Mouse (Mus musculus) cortical plate, adult 2 months (tissue): ENCODE results near the gene Spon1. TPM values are rescaled to one million over a fixed set of nuclear protein-coding genes. Genes with fewer than 3 reads are reported as not detected.
A peak's percentile ranks its signal among the peaks of the same experiment; 100 is the strongest.

ENCODE experiments used
- H3K27ac ChIP-seq: fragments of 200-500 bp; 2 replicates; pipeline ENCODE4 v1.5.1; 2012; ENCODE audit warnings: low read length, control low read depth, inconsistent platforms; ENCODE audit not compliant: insufficient read depth
- H3K4me1 ChIP-seq: fragments of 200-500 bp; 2 replicates; pipeline ENCODE4 v1.6.1; 2011; ENCODE audit warnings: low read length; ENCODE audit not compliant: control insufficient read depth, insufficient read depth
- H3K4me3 ChIP-seq: fragments of 200-500 bp; 2 replicates; pipeline ENCODE4 v1.5.1; 2011; ENCODE audit warnings: mild to moderate bottlenecking, low read length, control low read depth; ENCODE audit not compliant: insufficient read depth
- CTCF ChIP-seq: fragments of 200-500 bp; IDR thresholded peaks from 2 replicates; pipeline ENCODE4 v1.5.1; 2011; ENCODE audit warnings: mild to moderate bottlenecking, control low read depth, low read length; ENCODE audit not compliant: insufficient read depth; ENCODE audit errors: extremely low read depth
- POLR2A ChIP-seq: fragments of 200-500 bp; IDR thresholded peaks from 2 replicates; pipeline ENCODE4 v1.6.1; 2011; ENCODE audit warnings: mild to moderate bottlenecking, low read length, control low read depth; ENCODE audit not compliant: insufficient read depth; ENCODE audit errors: extremely low read depth
- polyA plus RNA-seq: library from polyadenylated mRNA; depleted of rRNA; stranded (reverse); fragments of >200 nt; gene quantifications from 2 replicates; pipeline ENCODE4 v1.2.3, GENCODE M21; 2012

Spon1 gene
- polyA plus RNA-seq, 1 experiment, result 21.5 TPM

DNA sequence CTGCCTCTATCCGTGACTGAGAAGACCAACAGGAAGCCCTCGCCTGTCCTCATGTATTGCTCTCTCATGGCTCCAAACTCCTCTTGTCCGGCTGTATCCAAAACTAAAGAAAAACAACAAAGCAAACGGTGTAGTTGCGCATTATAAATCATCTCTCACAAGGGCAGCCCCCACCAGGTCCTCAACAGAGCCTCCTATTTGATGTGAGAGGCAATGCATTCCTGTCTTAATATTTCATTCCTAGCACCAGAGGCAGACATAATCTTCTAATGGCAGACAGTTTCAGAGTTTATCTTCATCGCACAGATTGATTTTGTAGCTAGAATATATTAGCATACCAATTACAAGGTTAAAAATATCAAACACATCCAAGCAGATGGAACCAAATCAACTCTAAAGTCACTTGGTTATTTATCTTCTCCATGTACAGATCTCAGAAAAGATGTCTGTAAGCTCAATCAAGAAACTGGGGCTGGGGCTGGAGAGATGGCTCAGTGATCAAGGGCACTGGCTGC is 293.2 kb downstream of the Spon1 start:
- Histone ChIP-seq H3K27ac (no peak overlapping the region), H3K4me3 (no peak overlapping the region), H3K4me1 (peaks cover 5% of the 10 kb centered on the region)
- no peak for TF ChIP-seq POLR2A
- no peak for TF ChIP-seq CTCF

- Histone ChIP-seq H3K27ac (no peak overlapping the region), H3K4me1 (peaks cover 6% of the 10 kb centered on the region), H3K4me3 (no peak overlapping the region)
- TF ChIP-seq POLR2A (no peak), CTCF (no peak)
Measured at GRCm38 (mm10) chr7:114060445-114060844, 294.6 kb downstream of the Spon1 start.

- Histone ChIP-seq H3K4me3 (no peak overlapping the region), H3K4me1 (peaks cover 6% of the 10 kb centered on the region), H3K27ac (no peak overlapping the region)
- TF ChIP-seq CTCF (no peak), POLR2A (no peak)
Measured at GRCm38 (mm10) chr7:114062451-114062850, 296.7 kb downstream of the Spon1 start.

DNA sequence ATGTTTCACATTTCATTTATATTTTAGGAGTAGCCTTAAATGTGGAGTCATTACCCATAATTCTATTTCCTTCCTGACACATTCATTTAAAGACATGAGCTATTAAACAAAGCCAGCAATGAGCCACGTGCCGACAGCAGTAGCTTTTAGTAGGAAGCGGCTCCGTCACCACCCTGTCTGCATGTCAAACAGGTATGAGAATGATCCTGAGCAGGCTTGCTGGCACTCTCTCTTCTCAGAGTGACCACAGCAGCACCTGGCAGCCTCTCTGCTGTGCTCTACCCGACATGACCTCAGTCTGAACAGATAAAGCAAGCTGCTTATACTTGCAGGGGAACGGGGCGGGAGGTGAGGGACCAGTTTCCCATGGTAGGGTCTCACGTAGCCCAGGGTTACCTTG is 297.7 kb downstream of the Spon1 start:
- Histone ChIP-seq H3K27ac (peak overlapping the region; percentile 32), H3K4me3 (no peak overlapping the region)

DNA sequence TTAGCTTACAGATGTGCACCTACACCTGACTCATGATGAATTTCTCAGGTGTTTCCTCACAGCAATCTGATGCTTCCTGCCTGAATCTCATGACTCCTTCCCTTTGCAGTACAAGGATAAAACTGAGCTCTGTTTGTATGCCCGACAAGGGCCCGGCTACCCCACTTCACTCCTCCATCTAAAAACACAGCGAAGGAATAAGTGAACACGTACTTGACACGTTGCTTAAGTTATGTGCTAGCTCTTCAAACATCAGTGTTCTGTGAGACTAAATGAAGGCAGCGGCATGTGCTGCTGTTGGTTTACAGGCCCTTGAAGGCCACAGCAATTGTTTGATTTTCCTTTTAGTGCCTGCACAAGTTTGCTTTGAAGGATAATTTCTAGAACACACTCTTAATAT is 298.2 kb downstream of the Spon1 start:
- TF ChIP-seq POLR2A (no peak), CTCF (no peak)
- peaks cover 6% of the 10 kb centered on the region for H3K4me1 ChIP-seq
- peak overlapping the region; percentile 32 for H3K27ac ChIP-seq
- no peak overlapping the region for H3K4me3 ChIP-seq

More for the DNA sequence above, 297.7 kb downstream of the Spon1 start:
- H3K4me1 ChIP-seq, result peaks cover 6% of the 10 kb centered on the region
- no peak for TF ChIP-seq POLR2A

DNA sequence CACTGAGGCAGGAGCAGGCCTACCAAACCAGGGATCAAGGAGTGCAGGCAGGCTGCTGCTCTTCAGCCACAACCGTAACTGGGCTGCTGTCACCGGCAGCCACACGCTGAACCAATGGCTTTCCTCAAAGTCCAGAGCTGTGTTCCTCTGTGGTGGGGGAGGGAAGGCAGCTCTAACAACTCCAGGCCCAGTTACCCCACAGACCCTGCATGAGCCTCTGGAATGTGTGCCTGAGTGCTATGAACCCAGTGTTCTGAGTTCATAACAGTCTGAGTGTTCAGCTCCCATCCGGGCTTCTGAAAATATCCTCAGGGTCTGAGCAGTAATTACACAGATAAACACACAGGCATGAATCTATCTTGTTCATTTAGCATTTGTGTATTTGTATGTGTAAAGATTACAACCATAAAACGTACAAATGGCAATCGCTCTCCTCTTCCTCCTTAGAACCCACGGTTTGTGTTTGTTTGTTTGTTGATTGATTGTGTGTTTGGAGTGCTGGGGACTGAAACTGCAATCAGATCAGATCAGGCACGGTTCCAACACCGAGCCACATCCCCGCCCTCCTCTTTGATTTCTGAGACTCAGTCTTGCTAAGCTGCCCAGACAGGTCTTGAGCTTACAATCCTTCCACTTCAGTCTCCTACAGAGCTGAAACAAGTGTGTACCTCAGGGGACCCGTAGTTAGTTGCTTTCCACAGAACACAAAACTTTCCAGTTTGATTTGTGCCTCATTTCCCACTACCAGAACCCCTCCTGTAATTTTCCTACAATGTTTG is 299.8 kb downstream of the Spon1 start:
- no peak overlapping the region for H3K27ac ChIP-seq
- TF ChIP-seq POLR2A, result no peak
- no peak for TF ChIP-seq CTCF
- peaks cover 6% of the 10 kb centered on the region for H3K4me1 ChIP-seq
- H3K4me3 ChIP-seq, result no peak overlapping the region

DNA sequence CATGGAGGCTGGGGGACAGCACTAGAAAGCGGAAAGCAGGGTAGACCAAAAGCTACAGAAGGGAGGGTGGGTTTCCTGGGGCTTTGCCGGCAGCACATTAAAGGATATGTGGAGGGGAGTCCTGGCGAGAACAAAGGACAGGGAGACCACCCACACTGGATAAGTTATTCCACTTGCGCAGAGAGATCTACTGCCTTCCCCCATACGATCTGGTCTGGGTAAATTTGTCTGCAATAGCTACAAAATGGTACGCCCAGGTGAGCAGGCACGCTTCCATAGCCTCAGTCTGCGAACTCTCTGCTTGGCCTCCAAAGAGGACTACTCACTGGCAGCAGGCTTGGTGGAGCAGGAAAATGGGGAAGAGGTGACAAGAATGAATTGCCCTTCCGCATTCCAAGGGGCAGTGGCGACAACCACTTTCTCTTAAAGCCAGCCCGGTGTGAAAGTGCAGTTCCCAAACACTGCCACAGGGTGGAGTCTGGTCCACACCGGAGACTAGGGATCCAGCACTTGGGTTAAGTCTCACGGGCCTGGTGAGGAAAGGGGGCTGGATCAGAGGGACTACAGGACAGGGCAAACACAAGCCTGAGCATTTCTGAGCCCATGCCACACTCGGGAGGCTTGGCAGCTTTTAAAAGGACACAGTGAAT is 300.9 kb downstream of the Spon1 start:
- peak; percentile 90 for TF ChIP-seq CTCF
- TF ChIP-seq POLR2A, result no peak
- H3K27ac ChIP-seq, result no peak overlapping the region
- peak overlapping the region; percentile 35 for H3K4me3 ChIP-seq
- peaks cover 8% of the 10 kb centered on the region for H3K4me1 ChIP-seq

DNA sequence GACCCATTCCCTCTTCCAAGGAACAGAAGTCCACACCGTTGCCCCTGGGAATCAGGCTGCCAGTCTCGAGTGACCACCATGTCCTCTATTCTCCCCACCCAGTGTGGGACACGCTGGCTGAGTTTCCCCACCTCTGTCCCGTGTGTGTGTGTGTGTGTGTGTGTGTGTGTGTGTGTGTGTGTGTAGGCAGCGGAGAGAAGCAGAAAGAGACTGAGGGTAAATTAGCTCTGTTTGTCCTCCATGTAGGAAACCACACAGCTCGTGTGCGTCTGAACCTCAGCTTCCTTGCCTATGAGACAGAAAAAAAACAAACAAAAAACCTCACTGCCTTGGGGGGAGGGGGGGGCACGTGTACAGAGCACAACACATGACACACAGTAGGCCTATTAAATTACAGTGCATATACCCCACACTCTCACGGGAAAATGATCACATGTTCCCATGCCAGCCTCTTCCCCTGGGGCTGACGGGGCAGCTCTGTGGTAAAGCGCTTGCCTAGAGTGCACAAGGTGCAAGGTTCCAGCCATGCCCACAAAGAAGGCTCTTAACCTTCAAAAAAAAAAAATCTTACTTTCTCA is 303.2 kb downstream of the Spon1 start:
- no peak for TF ChIP-seq POLR2A
- no peak for TF ChIP-seq CTCF
- Histone ChIP-seq H3K4me3 (no peak overlapping the region), H3K4me1 (peaks cover 7% of the 10 kb centered on the region), H3K27ac (no peak overlapping the region)

DNA sequence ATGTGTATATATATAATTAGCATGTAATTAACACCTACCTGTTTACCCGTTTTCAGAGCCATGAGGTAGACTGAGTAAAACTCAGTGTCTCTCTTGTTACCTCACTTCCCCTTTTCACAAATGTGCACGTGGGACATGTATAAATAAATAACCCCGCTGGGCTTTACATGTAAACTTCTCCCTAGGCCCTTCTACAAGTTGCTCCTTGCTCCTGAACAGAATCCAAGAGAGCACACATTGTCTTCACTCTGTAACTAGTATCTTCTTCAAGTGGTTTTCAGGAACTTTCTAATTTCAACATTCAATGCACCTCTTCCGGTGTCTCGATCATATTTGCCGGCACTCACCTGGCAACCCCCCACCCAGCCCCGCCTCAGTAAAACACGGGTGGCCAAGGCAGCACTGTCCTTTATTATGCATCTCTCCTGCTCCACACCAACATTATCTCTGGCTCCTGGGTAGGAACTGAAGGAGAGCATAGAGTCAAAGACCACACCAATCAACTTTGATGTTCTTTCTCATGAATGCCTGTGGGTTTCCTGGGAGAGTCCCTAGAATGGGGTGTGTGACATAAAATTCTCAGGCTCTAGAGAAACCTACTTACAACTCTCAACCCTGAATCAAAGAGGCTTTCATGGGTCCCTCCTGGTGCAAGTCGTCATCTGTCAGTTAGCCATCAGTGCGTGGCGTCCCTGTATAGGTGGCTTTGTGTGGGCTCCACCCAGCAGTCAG is 304.1 kb downstream of the Spon1 start:
- H3K27ac ChIP-seq, result no peak overlapping the region
- TF ChIP-seq POLR2A, result no peak
- TF ChIP-seq CTCF, result no peak
- H3K4me3 ChIP-seq, result no peak overlapping the region
- peaks cover 7% of the 10 kb centered on the region for H3K4me1 ChIP-seq

GRCm38 (mm10) chr7:114070458-114070840 is 304.7 kb downstream of the Spon1 start:
- Histone ChIP-seq H3K4me3 (no peak overlapping the region), H3K4me1 (peaks cover 7% of the 10 kb centered on the region), H3K27ac (no peak overlapping the region)
- TF ChIP-seq POLR2A (no peak), CTCF (no peak)
